Mouse (Mus musculus): ENCODE measurements at regions not wholly inside any gene's neighbourhood (a gene's known extent, or its start where the extent isn't known, plus 50 kb on each side); places are given as distances from the start of the nearest gene placed in this dataset.
A peak's percentile ranks its signal among the peaks of the same experiment; 100 is the strongest.

GRCm38 (mm10) chr4:56638704-56639478 lies 101.0 kb upstream of the Gm26657 start:
- Histone ChIP-seq H3K27ac (replicated peaks in 1 of 2; ENCODE audit: control insufficient read depth in 1 of 2, insufficient read depth in 1 of 2, low read depth in 2 of 2, low read length in 2 of 2) (0 out of 4 replicates have a peak overlapping the region, but pooled peaks of 1 of the 2 experiments have one; percentile 11), H3K27me3 (ENCODE audit: control insufficient read depth, insufficient read depth, low read length) (no peaks in the 10 kb centered on the region), H3K4me3 (ENCODE audit: control insufficient read depth in 1 of 2, insufficient read depth in 1 of 2, low read depth in 1 of 2, low read length in 2 of 2) (no peak overlapping the region), H3K9ac (ENCODE audit: low read length) (no peak overlapping the region), H3K4me1 (ENCODE audit: control insufficient read depth in 2 of 2, insufficient read depth in 2 of 2, low read length in 2 of 2) (peaks cover 10 to 17% of the 10 kb centered on the region in 2 experiments), H3K9me3 (ENCODE audit: control insufficient read depth, low read length) (no peaks in the 10 kb centered on the region), H3K36me3 (ENCODE audit: control insufficient read depth, insufficient read depth, low read length) (no peaks in the 10 kb centered on the region), H3K4me2 (ENCODE audit: low read length) (peak overlapping the region; percentile 22; the same call in 1 of the 2 replicates)
- 43% methylated on average over 14 of the region's 14 CpGs for WGBS
- no peak for ATAC-seq (ENCODE audit: insufficient number of reproducible peaks, insufficient read depth, low FRiP score, low read depth)

GRCm38 (mm10) chr4:56636265-56636664 lies 103.6 kb upstream of the Gm26657 start:
- 86% methylated on average over 1 of the region's 1 CpGs for WGBS
- no peak overlapping the region for H3K9ac ChIP-seq (ENCODE audit: low read length)
- H3K9me3 ChIP-seq (ENCODE audit: control insufficient read depth, low read length), result no peaks in the 10 kb centered on the region

GRCm38 (mm10) chr4:56633528-56633927 lies 106.3 kb upstream of the Gm26657 start:
- Histone ChIP-seq H3K4me2 (ENCODE audit: low read length) (no peak overlapping the region), H3K27me3 (ENCODE audit: control insufficient read depth, insufficient read depth, low read length) (no peaks in the 10 kb centered on the region), H3K9ac (ENCODE audit: low read length) (no peak overlapping the region), H3K4me3 (ENCODE audit: control insufficient read depth in 1 of 2, insufficient read depth in 1 of 2, low read depth in 1 of 2, low read length in 2 of 2) (no peak overlapping the region), H3K36me3 (ENCODE audit: control insufficient read depth, insufficient read depth, low read length) (no peaks in the 10 kb centered on the region), H3K4me1 (ENCODE audit: control insufficient read depth in 2 of 2, insufficient read depth in 2 of 2, low read length in 2 of 2) (no peaks in the 10 kb centered on the region), H3K9me3 (ENCODE audit: control insufficient read depth, low read length) (no peaks in the 10 kb centered on the region), H3K27ac (replicated peaks in 1 of 2; ENCODE audit: control insufficient read depth in 1 of 2, insufficient read depth in 1 of 2, low read depth in 2 of 2, low read length in 2 of 2) (no peak overlapping the region)
- no peak for ATAC-seq (ENCODE audit: insufficient number of reproducible peaks, insufficient read depth, low FRiP score, low read depth)
- 50% methylated on average over 4 of the region's 4 CpGs for WGBS

More at GRCm38 (mm10) chr4:56636265-56636664, 103.6 kb upstream of the Gm26657 start:
- Histone ChIP-seq H3K27ac (replicated peaks in 1 of 2; ENCODE audit: control insufficient read depth in 1 of 2, insufficient read depth in 1 of 2, low read depth in 2 of 2, low read length in 2 of 2) (no peak overlapping the region), H3K4me3 (ENCODE audit: control insufficient read depth in 1 of 2, insufficient read depth in 1 of 2, low read depth in 1 of 2, low read length in 2 of 2) (no peak overlapping the region), H3K4me2 (ENCODE audit: low read length) (no peak overlapping the region), H3K27me3 (ENCODE audit: control insufficient read depth, insufficient read depth, low read length) (no peaks in the 10 kb centered on the region), H3K36me3 (ENCODE audit: control insufficient read depth, insufficient read depth, low read length) (no peaks in the 10 kb centered on the region), H3K4me1 (ENCODE audit: control insufficient read depth in 2 of 2, insufficient read depth in 2 of 2, low read length in 2 of 2) (peaks cover 6 to 11% of the 10 kb centered on the region in 2 experiments)
- no peak for ATAC-seq (ENCODE audit: insufficient number of reproducible peaks, insufficient read depth, low FRiP score, low read depth)

GRCm38 (mm10) chr4:56630251-56630650 lies 109.6 kb upstream of the Gm26657 start:
- Histone ChIP-seq H3K4me2 (ENCODE audit: low read length) (no peak overlapping the region), H3K4me3 (ENCODE audit: control insufficient read depth in 1 of 2, insufficient read depth in 1 of 2, low read depth in 1 of 2, low read length in 2 of 2) (no peak overlapping the region), H3K27me3 (ENCODE audit: control insufficient read depth, insufficient read depth, low read length) (no peaks in the 10 kb centered on the region), H3K4me1 (ENCODE audit: control insufficient read depth in 2 of 2, insufficient read depth in 2 of 2, low read length in 2 of 2) (no peaks in the 10 kb centered on the region), H3K27ac (replicated peaks in 1 of 2; ENCODE audit: control insufficient read depth in 1 of 2, insufficient read depth in 1 of 2, low read depth in 2 of 2, low read length in 2 of 2) (no peak overlapping the region), H3K9ac (ENCODE audit: low read length) (no peak overlapping the region), H3K9me3 (ENCODE audit: control insufficient read depth, low read length) (no peaks in the 10 kb centered on the region), H3K36me3 (ENCODE audit: control insufficient read depth, insufficient read depth, low read length) (no peaks in the 10 kb centered on the region)
- WGBS, result 68% methylated on average over 6 of the region's 6 CpGs
- ATAC-seq (ENCODE audit: insufficient number of reproducible peaks, insufficient read depth, low FRiP score, low read depth), result no peak

- Histone ChIP-seq H3K4me3 (ENCODE audit: control insufficient read depth in 1 of 2, insufficient read depth in 1 of 2, low read depth in 1 of 2, low read length in 2 of 2) (no peak overlapping the region), H3K27me3 (ENCODE audit: control insufficient read depth, insufficient read depth, low read length) (no peaks in the 10 kb centered on the region), H3K4me1 (ENCODE audit: control insufficient read depth in 2 of 2, insufficient read depth in 2 of 2, low read length in 2 of 2) (no peaks in the 10 kb centered on the region), H3K36me3 (ENCODE audit: control insufficient read depth, insufficient read depth, low read length) (no peaks in the 10 kb centered on the region), H3K27ac (replicated peaks in 1 of 2; ENCODE audit: control insufficient read depth in 1 of 2, insufficient read depth in 1 of 2, low read depth in 2 of 2, low read length in 2 of 2) (no peak overlapping the region), H3K4me2 (ENCODE audit: low read length) (no peak overlapping the region), H3K9ac (ENCODE audit: low read length) (no peak overlapping the region), H3K9me3 (ENCODE audit: control insufficient read depth, low read length) (no peaks in the 10 kb centered on the region)
- no peak for ATAC-seq (ENCODE audit: insufficient number of reproducible peaks, insufficient read depth, low FRiP score, low read depth)
- whole genome bisulfite sequencing, result 63% methylated on average over 7 of the region's 7 CpGs
Measured at GRCm38 (mm10) chr4:56627206-56627605, 112.7 kb upstream of the Gm26657 start.

- peaks cover 4 to 10% of the 10 kb centered on the region in 2 experiments; a peak in 3 of 4 replicates for H3K4me1 ChIP-seq (ENCODE audit: control insufficient read depth in 2 of 2, insufficient read depth in 2 of 2, low read length in 2 of 2)
- H3K4me2 ChIP-seq (ENCODE audit: low read length), result no peak overlapping the region
- no peak for ATAC-seq (ENCODE audit: insufficient number of reproducible peaks, insufficient read depth, low FRiP score, low read depth)
- H3K9me3 ChIP-seq (ENCODE audit: control insufficient read depth, low read length), result 0 out of 2 replicates have a peak, but pooled peaks cover 3% of the 10 kb centered on the region
- no peak overlapping the region for H3K4me3 ChIP-seq (ENCODE audit: control insufficient read depth in 1 of 2, insufficient read depth in 1 of 2, low read depth in 1 of 2, low read length in 2 of 2)
- H3K9ac ChIP-seq (ENCODE audit: low read length), result no peak overlapping the region
- H3K36me3 ChIP-seq (ENCODE audit: control insufficient read depth, insufficient read depth, low read length), result no peaks in the 10 kb centered on the region
- H3K27ac ChIP-seq (replicated peaks in 1 of 2; ENCODE audit: control insufficient read depth in 1 of 2, insufficient read depth in 1 of 2, low read depth in 2 of 2, low read length in 2 of 2), result no peak overlapping the region
- H3K27me3 ChIP-seq (ENCODE audit: control insufficient read depth, insufficient read depth, low read length), result no peaks in the 10 kb centered on the region
- WGBS, result 82% methylated on average over 4 of the region's 4 CpGs
Measured at GRCm38 (mm10) chr4:56621782-56622181, 118.1 kb upstream of the Gm26657 start.

- H3K36me3 ChIP-seq (ENCODE audit: control insufficient read depth, insufficient read depth, low read length), result no peaks in the 10 kb centered on the region
- no peaks in the 10 kb centered on the region for H3K27me3 ChIP-seq (ENCODE audit: control insufficient read depth, insufficient read depth, low read length)
- no peak overlapping the region for H3K4me2 ChIP-seq (ENCODE audit: low read length)
- WGBS, result 91% methylated on average over 1 of the region's 1 CpGs
- 0 out of 2 replicates have a peak, but pooled peaks cover 3% of the 10 kb centered on the region for H3K9me3 ChIP-seq (ENCODE audit: control insufficient read depth, low read length)
- no peak overlapping the region for H3K9ac ChIP-seq (ENCODE audit: low read length)
- no peak overlapping the region for H3K4me3 ChIP-seq (ENCODE audit: control insufficient read depth in 1 of 2, insufficient read depth in 1 of 2, low read depth in 1 of 2, low read length in 2 of 2)
- H3K27ac ChIP-seq (replicated peaks in 1 of 2; ENCODE audit: control insufficient read depth in 1 of 2, insufficient read depth in 1 of 2, low read depth in 2 of 2, low read length in 2 of 2), result no peak overlapping the region
- H3K4me1 ChIP-seq (ENCODE audit: control insufficient read depth in 2 of 2, insufficient read depth in 2 of 2, low read length in 2 of 2), result peaks cover 4 to 10% of the 10 kb centered on the region in 2 experiments; a peak in 3 of 4 replicates
- ATAC-seq (ENCODE audit: insufficient number of reproducible peaks, insufficient read depth, low FRiP score, low read depth), result no peak
Measured at GRCm38 (mm10) chr4:56621356-56621755, 118.5 kb upstream of the Gm26657 start.
